Mouse (Mus musculus): ENCODE measurements at regions not wholly inside any gene's neighbourhood (a gene's known extent, or its start where the extent isn't known, plus 50 kb on each side); places are given as distances from the start of the nearest gene placed in this dataset.

DNA sequence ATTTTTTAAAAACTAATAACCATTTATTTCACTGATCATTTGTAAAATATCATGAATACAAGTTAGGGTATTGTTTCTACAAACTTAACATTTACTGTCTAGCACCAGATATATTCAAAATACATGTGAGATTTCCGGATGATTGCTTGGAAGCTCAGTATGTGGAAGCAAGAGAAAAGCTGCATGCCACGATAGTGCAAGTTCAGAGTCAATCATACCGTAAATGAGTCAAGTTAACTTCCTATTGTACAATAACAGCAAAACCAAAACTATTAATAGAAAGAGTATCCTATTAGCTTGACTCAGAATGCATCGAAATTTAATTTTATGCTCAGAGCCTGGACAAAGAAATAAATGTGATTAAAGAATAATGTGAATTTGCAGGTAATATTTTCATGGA lies 1284.6 kb upstream of the Cited2 start:
- DNase-seq (ENCODE audit: low read depth, low spot score) = no peak

GRCm38 (mm10) chr10:16440932-16441640 lies 1281.9 kb upstream of the Cited2 start:
- DNase-seq (ENCODE audit: low read depth, low spot score) = no peak

DNA sequence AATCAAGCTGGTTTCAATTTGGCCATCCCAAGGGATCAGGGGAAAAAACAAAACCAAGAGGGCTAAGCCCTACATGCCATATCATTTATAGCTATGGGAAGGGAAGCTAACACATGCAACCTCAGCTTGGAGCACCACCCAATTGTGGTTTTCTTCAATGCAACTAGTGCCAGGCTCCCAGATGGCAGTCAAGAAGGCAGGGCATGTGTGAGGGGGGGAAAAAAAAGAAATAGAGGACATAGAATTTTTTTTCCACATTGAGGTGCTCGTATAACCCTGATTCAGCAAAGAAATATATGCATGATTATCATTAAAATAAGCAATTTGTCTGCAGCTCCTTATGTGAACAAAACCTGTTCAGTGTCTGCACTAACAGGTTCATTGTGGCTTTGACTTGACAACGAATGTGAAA lies 1281.4 kb upstream of the Cited2 start:
- DNase-seq (ENCODE audit: low read depth, low spot score) = no peak

GRCm38 (mm10) chr10:16443901-16444300 lies 1279.1 kb upstream of the Cited2 start:
- DNase-seq (ENCODE audit: low read depth, low spot score) = no peak

DNA sequence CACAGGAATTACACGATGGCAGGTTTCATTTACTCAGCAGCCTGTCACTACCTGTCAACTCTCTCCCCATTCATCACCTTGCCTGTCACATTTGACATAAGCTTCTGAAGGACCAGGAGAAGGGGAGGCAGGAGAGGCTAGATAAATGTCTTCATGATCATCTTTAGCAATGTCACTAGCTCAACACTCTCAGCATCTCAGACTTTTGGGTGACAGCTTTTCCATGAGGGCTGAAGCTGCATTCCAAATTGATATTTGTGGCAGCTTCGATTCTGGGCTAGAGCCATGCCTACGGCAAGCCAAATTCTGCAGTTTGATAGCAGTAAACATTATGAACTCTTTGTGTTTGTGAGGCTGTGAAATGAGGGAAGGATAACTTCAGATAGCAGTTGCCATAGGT lies 1255.1 kb upstream of the Cited2 start:
- no peak for DNase-seq (ENCODE audit: low read depth, low spot score)

DNA sequence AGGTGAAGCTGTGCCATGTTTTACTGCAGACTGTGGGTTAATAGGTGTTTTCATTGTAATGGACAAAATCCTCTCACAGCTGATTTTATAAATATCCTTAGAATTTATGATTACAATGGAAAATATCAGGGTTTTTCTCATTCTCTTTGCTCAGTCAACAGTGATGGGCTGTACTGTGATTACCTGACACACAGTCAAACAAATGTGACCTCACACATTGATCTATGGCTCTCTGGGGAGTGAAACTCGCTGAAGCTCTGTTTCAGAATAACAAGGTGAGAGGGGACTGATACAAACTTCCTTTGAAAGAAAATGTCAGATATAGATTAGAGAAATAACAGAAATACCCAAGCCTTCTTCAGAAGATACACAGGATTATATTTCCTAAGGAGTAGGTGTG lies 1253.3 kb upstream of the Cited2 start:
- no peak for DNase-seq (ENCODE audit: low read depth, low spot score)

GRCm38 (mm10) chr10:16473952-16474521 lies 1249.0 kb upstream of the Cited2 start:
- DNase-seq (ENCODE audit: low read depth, low spot score) = no peak

GRCm38 (mm10) chr10:16498580-16498979 lies 1224.4 kb upstream of the Cited2 start:
- no peak for DNase-seq (ENCODE audit: low read depth, low spot score)

- DNase-seq (ENCODE audit: low read depth, low spot score) = no peak
These were observed 1215.3 kb upstream of the Cited2 start for GRCm38 (mm10) chr10:16507681-16508080.

DNA sequence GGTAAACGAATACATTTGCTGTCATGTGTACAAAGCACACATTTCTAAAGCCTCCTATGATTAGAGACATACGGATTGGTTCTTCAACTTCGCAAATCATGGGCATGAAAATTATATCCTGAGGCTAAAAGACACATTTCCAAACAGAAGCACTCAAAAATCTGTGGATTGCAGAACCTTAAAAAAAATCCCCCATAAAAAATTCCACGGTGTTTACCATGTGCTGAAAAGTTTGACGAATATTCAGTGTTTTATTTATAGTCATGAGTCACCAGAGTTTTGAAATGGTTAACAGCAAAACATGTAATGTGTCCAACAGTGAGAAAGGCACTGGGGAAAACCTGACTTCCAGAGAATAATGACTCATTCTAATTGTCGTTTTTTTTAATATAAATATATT lies 1214.9 kb upstream of the Cited2 start:
- no peak for DNase-seq (ENCODE audit: low read depth, low spot score)

DNA sequence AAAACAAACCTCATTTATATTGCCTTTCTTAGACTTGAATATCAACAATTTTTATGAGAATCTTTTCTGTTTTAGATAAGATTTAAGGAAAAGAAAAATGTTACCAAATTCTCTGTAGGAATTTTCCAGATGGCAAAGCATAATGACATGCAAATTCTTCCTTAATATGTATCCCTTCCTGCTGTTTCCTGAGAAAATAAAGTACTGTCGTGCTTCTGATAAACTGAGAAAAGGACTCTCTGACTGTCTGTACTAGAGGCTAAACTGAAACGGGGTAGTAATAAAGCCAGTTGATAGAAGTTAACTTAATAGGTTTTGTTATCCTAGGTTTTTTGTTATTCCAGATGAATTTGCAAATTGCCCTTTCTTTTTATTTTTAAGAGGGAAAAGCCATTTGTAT lies 1208.4 kb upstream of the Cited2 start:
- no peak for DNase-seq (ENCODE audit: low read depth, low spot score)

- DNase-seq (ENCODE audit: low read depth, low spot score) = no peak
These were observed 1201.1 kb upstream of the Cited2 start for GRCm38 (mm10) chr10:16521895-16522294.

- DNase-seq (ENCODE audit: low read depth, low spot score) = no peak
These were observed 1198.9 kb upstream of the Cited2 start for GRCm38 (mm10) chr10:16524101-16524500.

DNA sequence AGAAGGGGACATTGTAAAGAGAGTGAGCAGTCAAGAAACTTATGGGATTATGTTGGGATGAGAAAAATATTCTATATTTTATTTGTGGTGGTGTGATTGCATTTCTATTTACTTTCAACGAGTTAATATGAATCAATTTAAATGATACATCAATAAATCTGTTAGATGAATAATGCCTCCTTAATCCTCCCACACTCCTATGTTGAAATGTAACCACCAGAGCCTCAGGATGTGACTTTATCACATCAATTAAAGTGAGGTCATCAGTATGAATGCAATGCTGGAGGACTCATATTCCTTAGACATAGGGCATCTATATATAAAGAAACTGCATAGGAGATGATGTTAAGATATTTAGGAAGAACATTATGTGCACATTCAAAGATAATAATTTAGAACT lies 1195.3 kb upstream of the Cited2 start:
- DNase-seq (ENCODE audit: low read depth, low spot score) = no peak

DNA sequence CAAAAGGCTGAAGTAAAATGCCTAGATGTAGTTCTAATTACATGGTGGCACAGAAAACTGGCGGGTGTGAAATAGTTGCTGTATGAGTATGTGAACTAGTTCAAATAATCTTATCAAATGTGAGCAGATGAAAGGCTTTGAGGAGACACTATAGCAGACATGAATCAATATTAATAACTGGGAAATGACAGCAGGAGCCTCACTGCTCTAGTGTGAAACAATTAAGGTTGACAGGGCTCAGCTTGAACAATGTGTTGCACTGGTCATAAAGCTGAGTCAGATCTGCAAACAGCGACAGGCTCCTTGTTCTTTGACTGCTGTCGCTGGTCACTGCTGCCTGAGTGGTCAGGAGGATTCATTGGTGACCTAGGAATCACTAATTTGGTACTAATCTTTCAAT lies 1185.4 kb upstream of the Cited2 start:
- no peak for DNase-seq (ENCODE audit: low read depth, low spot score)

GRCm38 (mm10) chr10:16538379-16538778 lies 1184.6 kb upstream of the Cited2 start:
- no peak for DNase-seq (ENCODE audit: low read depth, low spot score)

- DNase-seq (ENCODE audit: low read depth, low spot score) = no peak
These were observed 1177.6 kb upstream of the Cited2 start for GRCm38 (mm10) chr10:16545445-16545844.

GRCm38 (mm10) chr10:16552861-16553635 lies 1170.0 kb upstream of the Cited2 start:
- DNase-seq (ENCODE audit: low read depth, low spot score) = no peak

DNA sequence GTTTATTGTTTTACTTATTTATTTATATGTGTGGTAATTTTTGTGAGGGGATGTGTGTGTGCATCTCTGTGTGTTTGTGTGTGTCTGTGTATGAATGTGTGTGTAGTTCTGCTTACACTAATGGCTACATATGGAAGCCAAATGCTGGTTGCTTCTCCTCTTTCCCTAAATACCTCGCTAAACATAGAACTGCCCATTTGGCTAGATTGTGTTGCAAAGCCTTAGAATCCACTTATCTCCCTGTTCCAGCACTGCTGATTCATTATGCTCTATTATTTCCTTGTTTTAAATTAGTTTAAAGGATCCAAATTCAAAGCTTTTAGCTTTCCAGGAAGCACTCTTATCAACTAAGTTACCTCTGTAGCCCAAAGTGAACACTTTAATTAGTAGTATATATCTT lies 1148.5 kb upstream of the Cited2 start:
- no peak for DNase-seq (ENCODE audit: low read depth, low spot score)

- no peak for DNase-seq (ENCODE audit: low read depth, low spot score)
These were observed 1144.4 kb upstream of the Cited2 start for GRCm38 (mm10) chr10:16578554-16579078.

GRCm38 (mm10) chr10:16580200-16580599 lies 1142.8 kb upstream of the Cited2 start:
- no peak for DNase-seq (ENCODE audit: low read depth, low spot score)

DNA sequence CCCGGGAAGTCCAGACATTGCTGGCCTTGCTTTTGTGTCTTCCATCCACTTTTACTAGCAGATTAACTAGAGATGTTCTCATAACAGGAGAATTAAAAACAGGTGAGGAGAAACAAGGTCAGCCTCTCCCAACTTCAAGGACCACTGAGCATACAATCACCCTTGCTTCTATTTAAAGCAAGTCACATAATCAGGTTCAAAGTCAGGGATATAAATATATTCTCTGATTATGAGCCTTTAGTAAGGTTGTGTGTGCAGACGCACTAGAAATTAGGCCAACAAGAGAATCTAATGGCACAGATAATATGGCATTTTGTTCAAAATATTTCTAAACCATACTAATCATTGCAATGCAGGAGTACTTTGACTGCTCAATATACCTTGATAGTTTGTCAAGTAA lies 1134.2 kb upstream of the Cited2 start:
- no peak for DNase-seq (ENCODE audit: low read depth, low spot score)

DNA sequence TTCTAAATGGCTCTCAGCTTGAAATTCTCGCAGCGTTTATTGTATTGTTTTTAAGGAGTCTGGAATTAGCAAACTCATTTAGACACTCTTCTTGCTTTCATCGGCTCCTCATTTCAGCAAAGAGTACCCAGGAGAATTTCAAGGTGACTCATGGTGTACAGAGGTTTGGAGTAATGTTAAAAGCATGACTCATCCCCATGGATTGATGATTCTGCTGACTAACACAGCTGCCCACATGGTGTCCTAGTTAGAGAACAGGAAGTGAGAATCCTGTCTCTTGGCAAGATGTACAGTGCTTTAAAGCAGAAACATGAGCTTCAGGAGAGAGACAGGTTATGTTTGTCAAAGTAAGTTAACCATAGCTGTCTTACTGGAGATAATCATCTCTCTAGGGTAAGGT lies 1133.6 kb upstream of the Cited2 start:
- DNase-seq (ENCODE audit: low read depth, low spot score) = no peak

Data from CD4-positive helper T cell, adult 2 months (primary cell).